Mouse (Mus musculus): ENCODE data around the gene Olfr466.
A peak's percentile ranks its signal among the peaks of the same experiment; 100 is the strongest.

Gene Olfr466

DNA sequence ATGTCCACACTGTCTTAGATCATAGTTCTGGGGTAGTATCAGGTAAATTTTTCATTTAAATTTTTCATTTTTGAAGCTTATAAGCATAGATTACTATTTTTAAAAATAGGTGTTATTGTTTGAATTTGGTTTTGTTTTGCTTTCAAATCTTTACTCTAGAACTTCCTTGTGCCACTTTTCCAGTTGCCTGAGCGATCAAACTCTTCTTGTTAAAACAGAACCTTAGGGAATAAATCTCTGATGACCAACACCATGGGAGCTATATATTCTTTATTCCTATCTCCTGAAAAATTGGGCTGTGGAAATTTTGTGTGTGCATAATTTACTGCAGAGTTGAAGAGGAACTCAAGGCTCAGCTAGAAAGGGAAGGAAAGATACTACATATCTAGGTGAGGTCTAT lies at the start of gene Olfr466:
Gene Olfr466 (plus strand): TSS at position 301 of the 400 bp plus-strand sequence.
- no peak for DNase-seq (ENCODE audit: low read depth in 2 of 2, low spot score in 2 of 2)

DNA sequence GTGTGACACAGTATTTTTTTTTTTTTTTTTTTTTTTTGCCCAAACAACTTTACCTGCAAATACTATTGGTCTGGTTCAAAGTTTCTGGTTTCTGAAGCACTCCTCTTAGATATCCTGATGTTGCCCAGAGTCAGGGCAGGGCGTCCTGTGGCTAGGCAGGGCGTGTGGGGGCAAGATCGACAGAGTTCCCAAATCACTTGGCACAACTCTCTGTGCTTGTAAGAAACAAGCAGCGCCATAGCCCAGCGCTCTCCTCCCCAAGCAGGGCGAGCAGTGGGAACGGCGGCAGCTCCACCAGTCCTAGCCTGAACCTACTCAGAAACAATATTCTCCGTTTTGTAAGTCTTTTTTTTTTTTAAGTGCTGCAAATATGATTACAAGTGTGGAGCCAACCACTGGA lies 49.4 kb upstream of the Olfr466 start:
- DNase-seq (ENCODE audit: low read depth in 2 of 2, low spot score in 2 of 2), result no peak

DNA sequence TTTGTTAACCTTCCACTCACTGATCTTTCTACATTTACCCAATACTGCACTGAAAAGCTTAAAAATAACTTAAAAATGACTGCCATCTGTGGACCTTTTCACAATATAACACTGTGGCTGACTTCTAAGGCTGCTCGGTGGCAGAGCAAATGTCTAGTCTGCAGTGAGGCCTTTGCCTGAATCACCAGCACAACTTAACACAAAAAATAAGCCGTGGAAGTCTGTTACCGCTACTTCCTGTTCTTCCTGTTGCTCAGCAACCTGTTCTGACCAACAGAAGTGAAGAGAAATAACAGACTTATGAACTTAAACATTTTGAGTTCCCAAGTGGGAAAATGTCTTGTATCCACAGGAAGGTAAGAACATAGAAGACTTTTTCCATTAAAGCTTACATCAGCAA lies 48.8 kb upstream of the Olfr466 start:
- DNase-seq (ENCODE audit: low read depth in 2 of 2, low spot score in 2 of 2), result no peak

DNA sequence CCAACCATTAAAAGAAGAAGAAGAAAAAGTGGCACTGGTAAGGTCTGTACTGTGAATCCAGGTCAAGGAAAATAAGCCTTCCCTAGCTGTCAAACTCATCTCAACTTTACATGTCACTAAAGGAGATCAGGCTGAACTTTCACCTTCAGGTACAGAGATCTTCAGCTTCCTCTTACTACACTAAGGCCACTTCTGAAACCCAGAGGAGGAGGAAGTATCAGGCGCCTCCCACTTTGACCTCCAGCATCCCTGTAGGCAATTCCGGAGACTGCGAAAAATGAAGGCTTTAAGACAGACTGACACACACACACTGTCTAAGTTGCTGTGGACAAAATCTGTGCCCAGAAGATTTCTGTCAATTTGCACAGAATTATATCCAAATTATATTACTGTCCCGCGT lies 38.1 kb upstream of the Olfr466 start:
- DNase-seq (ENCODE audit: low read depth in 2 of 2, low spot score in 2 of 2), result no peak

DNA sequence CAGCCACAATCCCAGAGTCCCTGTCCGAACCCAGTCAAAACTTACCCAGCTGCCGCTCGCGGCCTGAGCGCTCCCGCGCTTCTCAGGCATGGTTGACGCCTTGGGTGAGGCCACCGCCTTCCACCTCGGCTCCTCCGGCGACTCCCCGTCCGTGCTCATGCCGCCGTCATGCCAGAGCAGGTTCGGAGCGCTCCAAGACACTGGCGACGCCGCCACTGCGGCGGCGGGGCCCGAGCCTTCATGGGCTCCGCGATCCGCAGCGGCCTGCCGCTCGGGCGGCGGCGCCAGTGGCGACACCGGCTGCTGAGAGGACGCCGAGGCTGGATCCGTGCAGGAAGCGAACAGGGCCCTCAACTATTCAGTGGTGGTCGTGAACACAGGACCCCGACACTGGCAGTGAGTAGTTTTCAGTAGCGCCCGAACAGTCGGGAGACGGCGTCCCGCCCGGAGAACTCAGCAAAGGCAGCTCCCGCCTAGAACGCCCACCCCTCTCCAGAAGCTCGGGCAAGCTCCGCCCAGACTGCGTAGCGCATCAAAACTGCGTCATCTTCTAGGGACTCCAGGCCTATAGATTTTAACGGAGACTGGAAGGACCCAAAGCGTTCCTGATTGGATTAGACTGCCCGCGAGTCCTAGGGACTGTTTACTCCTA lies 37.5 kb upstream of the Olfr466 start, which contains the start of gene Mfsd14b:
Gene Mfsd14b (minus strand): TSS at position 517 of the 652 bp plus-strand sequence.
- peak; percentile 74 to 81 for DNase-seq (ENCODE audit: low read depth in 2 of 2, low spot score in 2 of 2)

DNA sequence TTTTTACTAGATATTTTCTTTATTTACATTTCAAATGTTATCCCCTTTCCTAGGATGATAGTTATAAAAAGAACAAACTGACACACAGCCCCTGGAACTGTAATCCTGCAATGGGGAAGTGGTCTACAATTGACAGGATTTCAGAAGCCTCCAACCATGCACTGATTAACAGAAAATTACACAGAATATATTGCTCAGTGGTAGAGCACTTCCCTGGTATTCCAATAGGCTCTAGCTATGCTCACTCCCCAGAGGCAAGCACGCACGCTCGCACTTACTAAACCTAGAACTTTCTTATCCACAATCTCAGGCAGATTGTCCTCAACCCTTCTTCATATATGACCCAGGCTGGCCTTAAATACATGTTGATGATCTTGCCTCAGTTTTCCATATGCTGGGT lies 36.8 kb upstream of the Olfr466 start:
- DNase-seq (ENCODE audit: low read depth in 2 of 2, low spot score in 2 of 2), result no peak

DNA sequence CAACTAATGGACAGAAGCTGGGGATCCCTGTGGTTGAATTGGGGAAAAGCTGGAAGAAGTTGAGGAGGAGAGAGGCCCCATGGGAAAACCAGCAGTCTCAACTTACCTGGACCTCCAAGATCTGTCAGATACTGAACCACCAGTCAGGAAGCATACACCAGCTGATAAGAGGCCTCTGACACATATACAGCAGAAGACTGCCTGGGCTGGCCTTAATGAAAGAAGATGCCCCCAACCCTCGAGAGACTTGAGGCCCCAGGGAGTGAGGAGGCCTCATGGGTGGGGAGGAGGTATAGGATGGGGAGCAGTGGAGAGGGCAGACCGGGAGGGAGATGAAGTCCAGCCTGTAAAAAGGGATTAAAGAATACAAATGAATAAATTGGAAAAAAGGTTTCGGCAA lies 29.1 kb upstream of the Olfr466 start:
- no peak for DNase-seq (ENCODE audit: low read depth in 2 of 2, low spot score in 2 of 2)

DNA sequence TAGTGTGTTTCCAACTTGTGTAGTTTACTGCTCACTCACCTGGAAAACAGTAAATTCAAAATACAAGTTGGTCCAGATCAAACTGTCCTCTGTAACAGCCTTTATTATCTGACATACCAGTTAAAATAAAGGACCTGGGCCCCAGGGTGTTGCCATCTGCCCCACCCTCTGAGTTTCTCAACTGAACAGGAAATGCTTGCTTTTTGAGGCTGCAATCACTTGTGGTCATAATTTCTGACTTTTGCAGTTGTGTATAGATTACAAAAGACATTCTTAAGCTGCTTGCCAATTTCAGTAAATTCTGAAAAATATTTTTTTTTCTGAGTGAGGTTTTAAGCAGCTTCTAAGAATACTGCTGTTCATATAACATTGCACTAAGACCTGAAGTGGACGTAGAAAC lies 27.9 kb upstream of the Olfr466 start:
- DNase-seq (ENCODE audit: low read depth in 2 of 2, low spot score in 2 of 2), result no peak

DNA sequence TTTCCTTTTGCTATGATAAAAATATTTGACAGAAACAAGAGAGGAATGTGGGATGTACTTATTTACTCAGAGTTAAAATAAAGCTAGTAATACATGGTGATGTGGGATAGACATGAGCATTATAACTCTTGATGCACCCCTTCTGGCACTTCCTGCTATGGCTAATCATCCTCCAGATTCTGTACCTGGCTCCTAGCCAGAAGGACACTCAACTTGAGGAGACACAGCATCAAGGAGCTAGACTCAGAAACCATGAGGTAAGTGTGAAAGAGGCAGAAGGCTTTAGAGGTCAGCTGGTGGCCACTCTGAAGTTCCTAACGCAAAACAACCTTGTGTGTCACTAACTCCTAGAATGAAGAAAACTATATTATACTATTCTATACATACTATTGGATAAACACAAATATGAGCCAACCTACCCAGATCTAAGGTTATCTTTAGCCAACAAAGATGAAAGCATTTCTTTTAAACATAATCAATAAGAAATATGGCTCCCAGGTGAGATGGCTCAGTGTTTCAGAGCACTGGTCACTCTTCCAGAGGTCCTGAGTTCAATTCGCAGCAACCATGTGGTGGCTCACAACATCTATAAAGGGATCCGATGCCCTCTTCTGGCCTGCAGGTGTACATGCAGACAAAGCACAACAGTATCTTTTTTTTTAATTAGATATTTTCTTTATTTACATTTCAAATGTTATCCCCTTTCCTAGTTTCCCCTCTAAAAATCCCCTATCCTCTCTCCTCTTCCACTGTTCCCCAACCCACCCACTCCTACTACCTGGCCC lies 22.8 kb upstream of the Olfr466 start:
- no peak for DNase-seq (ENCODE audit: low read depth in 2 of 2, low spot score in 2 of 2)

DNA sequence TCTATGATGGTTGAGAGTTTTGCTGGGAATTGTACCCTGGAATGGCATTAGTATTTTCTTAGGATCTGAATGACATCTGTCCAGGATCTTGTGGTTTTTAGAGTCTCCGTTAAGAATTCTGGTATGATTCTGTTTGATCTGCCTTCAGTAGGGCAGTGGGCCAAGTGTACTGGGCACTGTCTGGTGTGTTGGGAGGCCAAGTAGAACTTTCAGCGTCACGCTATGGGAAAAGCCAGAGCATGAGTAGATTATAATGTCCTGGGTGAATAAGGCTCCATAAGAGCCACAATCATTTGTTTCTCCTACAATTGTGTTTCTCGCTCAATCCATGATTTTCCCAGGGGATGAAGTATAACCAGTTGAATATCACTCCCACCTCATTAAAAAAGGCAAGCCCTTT lies 12.3 kb upstream of the Olfr466 start, which contains the start of gene Olfr465-ps1:
Gene Olfr465-ps1 (plus strand): TSS at position 301 of the 400 bp plus-strand sequence.
- no peak for DNase-seq (ENCODE audit: low read depth in 2 of 2, low spot score in 2 of 2)

DNA sequence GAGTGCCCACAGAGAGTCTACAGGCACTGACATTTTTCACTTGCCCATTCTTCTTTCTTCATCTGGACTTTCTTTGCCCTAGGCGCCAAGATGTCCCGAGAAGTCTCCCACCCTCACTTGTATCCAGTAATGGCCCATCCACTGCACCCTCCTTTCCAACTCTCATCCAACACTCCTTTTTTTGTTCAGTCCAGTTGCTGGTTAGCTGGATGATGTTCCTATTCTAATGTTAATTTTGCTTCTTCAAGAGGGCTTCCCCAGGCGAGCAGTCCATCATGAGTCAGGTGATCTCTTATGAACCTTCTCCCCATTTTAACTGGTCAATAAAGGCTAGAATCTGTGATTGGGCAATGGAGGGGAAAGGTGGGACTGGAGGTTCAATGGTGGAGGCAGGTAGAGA lies 24.1 kb downstream of the Olfr466 start:
- DNase-seq (ENCODE audit: low read depth in 2 of 2, low spot score in 2 of 2), result no peak

DNA sequence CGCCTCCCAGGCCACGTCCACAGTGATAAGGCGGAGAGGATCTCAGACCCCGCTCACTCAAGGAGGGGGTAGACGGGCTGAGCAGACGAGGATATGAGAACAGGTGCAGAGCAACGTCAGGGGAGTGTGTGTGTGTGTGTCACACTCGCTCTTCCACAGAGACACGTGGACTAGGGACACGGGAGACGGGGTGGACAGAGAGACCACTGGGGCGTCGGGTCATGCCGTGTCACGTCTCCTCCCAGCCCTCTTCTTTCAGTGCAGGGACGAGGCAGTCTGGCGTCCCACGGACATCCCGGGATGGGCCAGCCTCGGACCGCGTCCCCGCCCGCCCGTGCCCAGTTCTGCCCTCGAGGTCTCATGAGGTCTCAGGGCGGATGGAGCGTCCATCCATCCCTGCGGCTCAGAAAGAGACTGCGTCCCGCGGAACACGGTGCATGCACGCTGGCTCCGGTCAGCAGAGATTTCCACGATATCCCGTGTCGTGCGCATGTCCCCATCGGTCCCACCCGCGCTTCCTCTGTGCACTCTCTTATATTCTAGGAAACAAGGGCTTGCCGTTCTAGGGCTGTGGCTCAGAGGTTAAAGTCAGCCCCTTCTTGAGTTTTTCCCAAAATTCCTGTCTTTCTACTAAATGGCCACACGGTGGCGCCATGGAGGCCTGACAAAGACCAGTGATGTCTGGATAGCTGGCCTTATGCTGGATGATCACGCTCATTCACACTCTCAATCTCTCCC lies 25.9 kb downstream of the Olfr466 start:
- peak; percentile 2 to 9 for DNase-seq (ENCODE audit: low read depth in 2 of 2, low spot score in 2 of 2)

DNA sequence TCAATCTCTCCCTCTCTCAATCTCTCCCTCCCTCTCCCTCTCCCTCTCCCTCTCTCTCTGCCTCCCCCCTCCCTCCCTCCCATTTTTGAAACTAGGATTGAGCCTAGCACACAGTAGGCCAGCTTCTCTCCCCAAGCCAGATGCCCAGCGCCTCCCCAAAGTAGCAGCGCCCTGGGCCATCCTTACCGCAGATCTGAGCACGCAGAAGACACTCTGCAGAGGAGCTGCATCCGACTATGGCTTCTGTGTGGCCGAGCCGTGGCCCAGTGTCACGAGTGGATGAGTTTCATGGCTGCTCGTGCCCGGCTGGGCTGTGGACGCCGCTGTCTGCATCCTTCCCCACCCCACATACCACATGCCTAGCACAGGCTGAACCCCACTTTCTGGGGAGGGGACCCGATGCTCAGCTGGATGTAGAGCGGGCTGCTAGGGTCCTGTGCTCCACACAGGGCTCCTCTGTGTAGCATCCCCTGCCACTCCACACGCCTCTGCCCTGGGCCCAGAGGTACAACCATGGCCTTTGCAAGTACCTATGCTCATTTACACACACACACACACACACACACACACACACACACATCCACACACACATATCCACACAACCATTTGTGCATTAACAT lies 26.5 kb downstream of the Olfr466 start:
- no peak for DNase-seq (ENCODE audit: low read depth in 2 of 2, low spot score in 2 of 2)

DNA sequence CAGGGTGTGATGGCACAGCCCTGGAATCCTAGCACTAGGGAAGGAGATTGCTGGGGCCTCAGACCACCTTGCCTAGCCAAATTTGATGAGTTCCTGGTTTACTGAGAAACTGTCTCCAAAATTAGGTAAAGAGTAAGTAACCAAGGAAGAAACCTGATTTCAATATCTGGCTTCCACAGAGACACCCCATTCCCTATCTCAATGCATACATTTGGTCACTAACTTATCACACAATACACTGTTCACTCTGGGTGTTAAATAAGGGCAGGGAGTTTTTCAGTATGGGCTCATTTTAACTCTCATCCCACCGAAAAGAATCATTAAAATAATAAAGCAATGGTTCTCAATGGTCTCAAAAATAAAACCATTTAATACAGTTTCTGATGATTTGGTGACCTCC lies 50.6 kb downstream of the Olfr466 start:
- no peak for DNase-seq (ENCODE audit: low read depth in 2 of 2, low spot score in 2 of 2)

Data from CD8-positive naive resting alpha-beta T cell, adult 2 months (primary cell).